Mouse (Mus musculus) NIH3T3 (cell line): ENCODE measurements around the gene Gm7138.
"Not testable (repeated sequence)": the region's sequence is repeated elsewhere in the genome, so short reads cannot be mapped to it uniquely, and the experiment has no call there.

ENCODE experiments used
- DNase-seq: peaks from one replicate; pipeline ENCODE4 v3.0.0-alpha.2; 2012; ENCODE audit warnings: low read depth

Gene Gm7138

GRCm38 (mm10) chr10:77741924-77742688 is 34.6 kb downstream of the Gm7138 start, which contains the start of gene Gm18596:
Gm18596 (minus strand) TSS chr10:77742638.
- not testable (repeated sequence) for DNase-seq

GRCm38 (mm10) chr10:77738929-77739328 is 37.8 kb downstream of the Gm7138 start:
- no peak for DNase-seq

GRCm38 (mm10) chr10:77735928-77736327 is 40.8 kb downstream of the Gm7138 start:
- no peak for DNase-seq

GRCm38 (mm10) chr10:77729241-77729640 is 47.5 kb downstream of the Gm7138 start:
- DNase-seq: peak; percentile 22

- DNase-seq: peak; percentile 43
These were observed 48.5 kb downstream of the Gm7138 start for GRCm38 (mm10) chr10:77728280-77728679.
